Mouse (Mus musculus): ENCODE data around the gene Ccdc51. TPM values are rescaled to one million over a fixed set of nuclear protein-coding genes. Genes with fewer than 3 reads are reported as not detected.

The Ccdc51 gene
- polyA plus RNA-seq, 1 experiment from 2014 or later: 9.9 TPM

DNA sequence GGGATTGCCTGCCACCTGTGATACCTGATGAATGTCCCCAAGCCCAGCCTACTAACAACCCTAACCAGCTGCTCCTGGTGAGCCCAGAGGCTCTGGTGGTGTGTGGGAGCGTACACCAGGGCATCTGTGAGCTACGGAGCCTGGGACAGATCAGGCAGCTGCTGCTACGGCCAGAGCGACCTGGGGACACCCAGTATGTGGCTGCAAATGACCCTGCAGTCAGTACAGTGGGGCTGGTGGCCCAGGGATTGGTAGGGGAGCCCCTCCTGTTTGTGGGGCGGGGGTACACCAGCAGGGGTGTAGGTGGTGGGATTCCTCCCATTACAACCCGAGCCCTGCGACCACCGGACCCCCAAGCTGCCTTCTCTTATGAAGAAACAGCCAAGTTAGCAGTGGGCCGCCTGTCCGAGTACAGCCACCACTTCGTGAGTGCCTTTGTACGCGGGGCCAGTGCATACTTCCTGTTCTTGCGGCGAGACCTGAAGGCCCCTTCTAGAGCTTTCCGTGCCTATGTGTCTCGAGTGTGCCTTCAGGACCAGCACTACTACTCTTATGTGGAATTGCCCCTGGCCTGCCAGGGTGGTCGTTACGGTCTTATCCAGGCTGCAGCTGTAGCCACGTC, 18.1 kb downstream of the Ccdc51 start:
- Histone ChIP-seq H3K36me3 (ENCODE audit: control insufficient read depth, insufficient read depth, low read length) (no peaks in the 10 kb centered on the region), H3K27ac (replicated peaks) (no peak overlapping the region), H3K9ac (ENCODE audit: low read length) (no peak overlapping the region), H3K27me3 (ENCODE audit: control insufficient read depth, insufficient read depth, low read length) (no peaks in the 10 kb centered on the region), H3K4me3 (ENCODE audit: low read depth, low read length) (no peak overlapping the region), H3K9me3 (ENCODE audit: control insufficient read depth, low read length) (no peaks in the 10 kb centered on the region), H3K4me2 (replicated peaks; ENCODE audit: low read depth) (no peak overlapping the region), H3K4me1 (replicated peaks; ENCODE audit: control insufficient read depth, insufficient read depth) (peaks cover 16% of the 10 kb centered on the region; the same call in 1 of the 2 replicates)
- WGBS: 81% methylated on average over 20 of the region's 20 CpGs
- TF ChIP-seq CTCF (IDR thresholded peaks at IDR 0.05; ENCODE audit: low read depth): no peak
- DNase-seq (ENCODE audit: low spot score) (no peak), ATAC-seq (ENCODE audit: low FRiP score, low TSS enrichment) (no peak)

DNA sequence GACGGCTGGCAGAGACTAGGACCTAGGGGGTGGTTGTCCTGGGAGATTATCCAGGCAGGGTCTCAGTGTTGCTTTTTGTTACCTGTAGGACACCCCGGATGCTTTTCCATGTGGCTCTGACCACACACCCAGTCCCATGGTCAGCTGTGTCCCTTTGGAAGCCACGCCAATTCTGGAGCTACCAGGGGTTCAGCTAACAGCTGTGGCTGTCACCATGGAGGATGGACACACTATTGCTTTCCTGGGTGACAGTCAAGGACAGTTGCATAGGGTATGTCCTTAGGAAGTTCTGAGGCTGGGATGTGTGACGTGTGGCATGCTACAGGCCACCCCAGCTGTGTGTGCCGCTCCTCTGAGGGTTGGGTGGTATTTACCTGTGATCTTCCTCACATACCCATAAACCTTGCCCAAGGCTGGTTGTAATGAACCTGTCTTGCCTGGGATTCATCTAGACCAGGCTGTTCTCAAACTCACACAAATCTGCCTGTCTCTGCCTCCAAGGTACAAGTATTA, 19.7 kb downstream of the Ccdc51 start:
- no peak overlapping the region for H3K4me3 ChIP-seq (ENCODE audit: low read depth, low read length)
- no peak for TF ChIP-seq EP300 (optimal IDR thresholded peaks at IDR 0.05)
- no peak for TF ChIP-seq CTCF (IDR thresholded peaks at IDR 0.05; ENCODE audit: low read depth)
- no peak for DNase-seq (ENCODE audit: low spot score)
- no peak for ATAC-seq (ENCODE audit: low FRiP score, low TSS enrichment)
- H3K27ac ChIP-seq (replicated peaks): no peak overlapping the region
- no peaks in the 10 kb centered on the region for H3K27me3 ChIP-seq (ENCODE audit: control insufficient read depth, insufficient read depth, low read length)
- H3K36me3 ChIP-seq (ENCODE audit: control insufficient read depth, insufficient read depth, low read length): peaks cover 2% of the 10 kb centered on the region
- peaks cover 14% of the 10 kb centered on the region; the same call in 1 of the 2 replicates for H3K4me1 ChIP-seq (replicated peaks; ENCODE audit: control insufficient read depth, insufficient read depth)
- no peak overlapping the region for H3K4me2 ChIP-seq (replicated peaks; ENCODE audit: low read depth)
- no peak overlapping the region for H3K9ac ChIP-seq (ENCODE audit: low read length)
- no peaks in the 10 kb centered on the region for H3K9me3 ChIP-seq (ENCODE audit: control insufficient read depth, low read length)
- 86% methylated on average over 5 of the region's 5 CpGs for WGBS

- Histone ChIP-seq H3K4me1 (replicated peaks; ENCODE audit: control insufficient read depth, insufficient read depth) (peaks cover 10% of the 10 kb centered on the region; the same call in 1 of the 2 replicates), H3K4me3 (ENCODE audit: low read depth, low read length) (no peak overlapping the region), H3K27me3 (ENCODE audit: control insufficient read depth, insufficient read depth, low read length) (no peaks in the 10 kb centered on the region), H3K9me3 (ENCODE audit: control insufficient read depth, low read length) (no peaks in the 10 kb centered on the region), H3K27ac (replicated peaks) (no peak overlapping the region), H3K4me2 (replicated peaks; ENCODE audit: low read depth) (no peak overlapping the region), H3K9ac (ENCODE audit: low read length) (no peak overlapping the region), H3K36me3 (ENCODE audit: control insufficient read depth, insufficient read depth, low read length) (peaks cover 3% of the 10 kb centered on the region)
- ATAC-seq (ENCODE audit: low FRiP score, low TSS enrichment): no peak
- 82% methylated on average over 3 of the region's 3 CpGs for WGBS
- TF ChIP-seq CTCF (IDR thresholded peaks at IDR 0.05; ENCODE audit: low read depth) (no peak), EP300 (optimal IDR thresholded peaks at IDR 0.05) (no peak)
- DNase-seq (ENCODE audit: low spot score): no peak
These were observed 20.2 kb downstream of the Ccdc51 start for GRCm38 (mm10) chr9:109102541-109102940.

DNA sequence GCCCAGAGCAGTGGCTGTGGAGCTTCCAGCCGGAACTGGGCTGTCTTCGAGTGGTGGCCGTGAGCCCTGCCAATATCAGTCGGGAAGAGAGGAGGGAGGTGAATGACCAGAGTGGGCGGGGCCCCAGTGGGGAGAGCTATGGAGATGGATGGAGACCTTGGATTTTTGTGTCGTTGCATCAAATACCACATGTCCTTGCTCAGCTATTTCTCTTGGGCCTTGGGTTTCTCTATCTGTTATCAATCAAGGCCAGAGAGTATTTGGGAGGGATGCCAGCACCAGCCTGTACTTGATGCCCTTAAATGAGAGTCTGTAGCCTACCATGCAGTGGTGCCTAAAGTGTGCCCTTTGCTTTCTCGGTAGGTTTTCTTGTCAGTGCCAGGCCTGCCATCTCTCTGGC, 21.0 kb downstream of the Ccdc51 start:
- ATAC-seq (ENCODE audit: low FRiP score, low TSS enrichment) (no peak), DNase-seq (ENCODE audit: low spot score) (no peak)
- Histone ChIP-seq H3K27me3 (ENCODE audit: control insufficient read depth, insufficient read depth, low read length) (no peaks in the 10 kb centered on the region), H3K9me3 (ENCODE audit: control insufficient read depth, low read length) (no peaks in the 10 kb centered on the region), H3K4me1 (replicated peaks; ENCODE audit: control insufficient read depth, insufficient read depth) (peaks cover 5% of the 10 kb centered on the region; the same call in 1 of the 2 replicates), H3K9ac (ENCODE audit: low read length) (no peak overlapping the region), H3K36me3 (ENCODE audit: control insufficient read depth, insufficient read depth, low read length) (peaks cover 5% of the 10 kb centered on the region), H3K4me3 (ENCODE audit: low read depth, low read length) (no peak overlapping the region), H3K4me2 (replicated peaks; ENCODE audit: low read depth) (no peak overlapping the region), H3K27ac (replicated peaks) (no peak overlapping the region)
- TF ChIP-seq EP300 (optimal IDR thresholded peaks at IDR 0.05) (no peak), CTCF (IDR thresholded peaks at IDR 0.05; ENCODE audit: low read depth) (no peak)
- WGBS: 63% methylated on average over 7 of the region's 7 CpGs

GRCm38 (mm10) chr9:109104083-109104482, 21.8 kb downstream of the Ccdc51 start:
- ATAC-seq (ENCODE audit: low FRiP score, low TSS enrichment) (no peak), DNase-seq (ENCODE audit: low spot score) (no peak)
- Histone ChIP-seq H3K9me3 (ENCODE audit: control insufficient read depth, low read length) (no peaks in the 10 kb centered on the region), H3K9ac (ENCODE audit: low read length) (no peak overlapping the region), H3K27me3 (ENCODE audit: control insufficient read depth, insufficient read depth, low read length) (no peaks in the 10 kb centered on the region), H3K4me3 (ENCODE audit: low read depth, low read length) (no peak overlapping the region), H3K4me1 (replicated peaks; ENCODE audit: control insufficient read depth, insufficient read depth) (0 out of 2 replicates have a peak, but pooled peaks cover 2% of the 10 kb centered on the region), H3K36me3 (ENCODE audit: control insufficient read depth, insufficient read depth, low read length) (peaks cover 7% of the 10 kb centered on the region), H3K27ac (replicated peaks) (no peak overlapping the region), H3K4me2 (replicated peaks; ENCODE audit: low read depth) (no peak overlapping the region)
- no peak for TF ChIP-seq EP300 (optimal IDR thresholded peaks at IDR 0.05)
- WGBS: 76% methylated on average over 9 of the region's 9 CpGs

DNA sequence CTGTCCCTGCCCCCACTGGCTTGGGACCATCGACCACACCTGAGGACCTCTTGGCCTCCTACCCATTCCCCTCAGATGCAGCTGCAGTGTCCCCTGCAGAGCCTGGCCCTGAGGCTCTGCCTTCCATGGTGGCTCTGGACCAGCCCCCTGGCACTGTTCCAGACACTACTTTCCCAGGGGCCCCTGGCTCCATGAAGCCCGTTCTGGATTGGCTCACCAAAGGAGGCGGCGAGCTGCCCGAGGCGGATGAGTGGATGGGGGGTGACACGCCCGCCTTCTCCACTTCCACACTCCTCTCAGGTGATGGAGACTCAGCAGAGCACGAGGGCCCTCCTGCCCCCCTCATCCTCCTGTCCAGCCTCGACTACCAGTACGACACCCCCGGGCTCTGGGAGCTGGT, 22.7 kb downstream of the Ccdc51 start:
- peak; percentile 45 for ATAC-seq (ENCODE audit: low FRiP score, low TSS enrichment)
- no peak overlapping the region for H3K4me2 ChIP-seq (replicated peaks; ENCODE audit: low read depth)
- H3K9me3 ChIP-seq (ENCODE audit: control insufficient read depth, low read length): no peaks in the 10 kb centered on the region
- TF ChIP-seq CTCF (IDR thresholded peaks at IDR 0.05; ENCODE audit: low read depth) (no peak), EP300 (optimal IDR thresholded peaks at IDR 0.05) (no peak)
- WGBS: 51% methylated on average over 12 of the region's 12 CpGs
- peaks cover 7% of the 10 kb centered on the region for H3K36me3 ChIP-seq (ENCODE audit: control insufficient read depth, insufficient read depth, low read length)
- no peaks in the 10 kb centered on the region for H3K4me1 ChIP-seq (replicated peaks; ENCODE audit: control insufficient read depth, insufficient read depth)
- no peak overlapping the region for H3K9ac ChIP-seq (ENCODE audit: low read length)
- no peak overlapping the region for H3K4me3 ChIP-seq (ENCODE audit: low read depth, low read length)
- peak; percentile 71 for DNase-seq (ENCODE audit: low spot score)
- H3K27ac ChIP-seq (replicated peaks): no peak overlapping the region
- H3K27me3 ChIP-seq (ENCODE audit: control insufficient read depth, insufficient read depth, low read length): no peaks in the 10 kb centered on the region
